Mouse (Mus musculus): ENCODE data around the gene Thoc2. TPM values are rescaled to one million over a fixed set of nuclear protein-coding genes. Genes with fewer than 3 reads are reported as not detected.
"Not testable (repeated sequence)": the region's sequence is repeated elsewhere in the genome, so short reads cannot be mapped to it uniquely, and the experiment has no call there.

The Thoc2 gene
- polyA plus RNA-seq (2011; ENCODE audit: insufficient read depth, insufficient read length, low read depth, missing spikeins): 116 and 128 TPM in 2 replicates

DNA sequence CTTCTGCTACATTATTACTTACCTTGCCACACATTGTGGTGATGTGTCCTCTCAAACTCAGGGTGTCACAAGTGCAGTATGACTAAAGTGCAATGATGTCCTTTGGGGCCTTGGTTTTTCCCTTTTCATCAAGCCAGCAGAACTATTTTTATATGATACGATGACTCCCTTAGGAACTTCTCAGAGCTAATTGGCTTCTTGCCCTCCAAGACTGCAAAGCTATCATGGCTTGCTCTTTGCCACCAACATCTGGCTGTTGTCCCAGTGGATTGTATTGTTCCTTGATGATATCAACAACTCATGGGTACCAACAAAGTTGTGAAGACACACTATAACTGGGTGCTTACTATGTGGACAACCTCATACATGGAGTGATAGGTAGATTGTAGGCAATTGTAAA, at the start of gene Thoc2:
Thoc2 (minus strand) TSS at position 101 of the 400 bp plus-strand sequence.
- TF ChIP-seq EP300 (IDR thresholded peaks at IDR 0.05; ENCODE audit: insufficient read depth, low read depth, low read length): no peak
- TF ChIP-seq CTCF (IDR thresholded peaks at IDR 0.05; ENCODE audit: low read depth, low read length): no peak
- TF ChIP-seq POLR2A (IDR thresholded peaks at IDR 0.05; ENCODE audit: insufficient read depth, low read length): no peak
- Histone ChIP-seq H3K9me3 (replicated peaks; ENCODE audit: control insufficient read depth, insufficient read depth, low read length, poor library complexity, severe bottlenecking) (no peaks in the 10 kb centered on the region), H3K4me1 (ENCODE audit: control insufficient read depth, insufficient read depth, low read length) (peaks cover 1% of the 10 kb centered on the region), H3K36me3 (ENCODE audit: control insufficient read depth, insufficient read depth, low read length, poor library complexity, severe bottlenecking) (no peaks in the 10 kb centered on the region), H3K27me3 (ENCODE audit: control insufficient read depth, insufficient read depth, low read length, poor library complexity, severe bottlenecking) (no peaks in the 10 kb centered on the region), H3K4me3 (ENCODE audit: low read depth, low read length) (no peak within 1 kb of the TSS), H3K9ac (ENCODE audit: low read depth, poor library complexity, severe bottlenecking) (no peak within 1 kb of the TSS), H3K27ac (ENCODE audit: insufficient read depth, low read length) (no peak within 1 kb of the TSS)

DNA sequence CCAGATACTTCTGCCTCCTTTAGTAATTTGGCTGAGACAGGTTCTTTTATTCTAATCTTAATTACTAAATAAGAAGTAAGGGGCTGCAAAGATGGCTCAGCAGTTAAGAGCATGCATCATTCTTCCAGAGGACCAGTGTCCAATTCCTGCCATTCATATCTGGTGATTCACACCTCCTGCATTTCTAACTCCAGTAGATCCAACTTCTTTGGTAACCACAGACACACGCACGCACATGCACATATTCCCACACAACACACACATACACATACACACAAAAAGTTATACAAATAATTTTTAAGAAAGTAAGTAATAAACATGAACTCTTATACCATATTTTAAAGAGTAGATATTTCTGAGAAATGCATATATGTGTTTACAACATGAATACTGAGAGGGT, 49.6 kb upstream of the Thoc2 start:
- Histone ChIP-seq H3K27ac (ENCODE audit: insufficient read depth, low read length) (no peak overlapping the region), H3K9me3 (replicated peaks; ENCODE audit: control insufficient read depth, insufficient read depth, low read length, poor library complexity, severe bottlenecking) (peaks cover 6% of the 10 kb centered on the region; the same call in 1 of the 2 replicates), H3K4me1 (ENCODE audit: control insufficient read depth, insufficient read depth, low read length) (no peaks in the 10 kb centered on the region), H3K27me3 (ENCODE audit: control insufficient read depth, insufficient read depth, low read length, poor library complexity, severe bottlenecking) (no peaks in the 10 kb centered on the region), H3K36me3 (ENCODE audit: control insufficient read depth, insufficient read depth, low read length, poor library complexity, severe bottlenecking) (no peaks in the 10 kb centered on the region), H3K4me3 (ENCODE audit: low read depth, low read length) (no peak overlapping the region), H3K9ac (ENCODE audit: low read depth, poor library complexity, severe bottlenecking) (no peak overlapping the region)
- TF ChIP-seq EP300 (IDR thresholded peaks at IDR 0.05; ENCODE audit: insufficient read depth, low read depth, low read length) (no peak), POLR2A (IDR thresholded peaks at IDR 0.05; ENCODE audit: insufficient read depth, low read length) (no peak), CTCF (IDR thresholded peaks at IDR 0.05; ENCODE audit: low read depth, low read length) (no peak)

DNA sequence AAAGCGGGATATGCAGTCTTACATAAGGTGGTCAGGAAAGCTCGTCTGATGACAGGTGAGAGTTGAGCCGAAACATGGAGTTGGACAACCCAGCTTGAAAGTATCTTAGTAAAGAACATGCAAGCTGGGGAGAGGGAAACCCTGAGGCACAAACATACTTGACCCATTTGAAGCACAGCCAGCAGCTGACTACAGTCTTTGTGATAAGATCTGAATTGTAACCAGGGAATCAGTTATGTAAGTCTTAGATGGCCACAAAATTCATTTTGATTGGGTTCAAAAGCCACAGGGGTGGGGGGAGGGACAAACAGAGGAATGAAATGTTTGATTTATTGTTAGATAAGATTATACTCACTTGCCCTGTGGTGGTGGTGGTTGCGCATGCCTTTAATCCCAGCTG, 48.9 kb upstream of the Thoc2 start:
- Histone ChIP-seq H3K4me3 (ENCODE audit: low read depth, low read length) (no peak overlapping the region), H3K27me3 (ENCODE audit: control insufficient read depth, insufficient read depth, low read length, poor library complexity, severe bottlenecking) (no peaks in the 10 kb centered on the region), H3K36me3 (ENCODE audit: control insufficient read depth, insufficient read depth, low read length, poor library complexity, severe bottlenecking) (no peaks in the 10 kb centered on the region), H3K9me3 (replicated peaks; ENCODE audit: control insufficient read depth, insufficient read depth, low read length, poor library complexity, severe bottlenecking) (peaks cover 5% of the 10 kb centered on the region; the same call in 1 of the 2 replicates), H3K27ac (ENCODE audit: insufficient read depth, low read length) (no peak overlapping the region), H3K9ac (ENCODE audit: low read depth, poor library complexity, severe bottlenecking) (no peak overlapping the region), H3K4me1 (ENCODE audit: control insufficient read depth, insufficient read depth, low read length) (no peaks in the 10 kb centered on the region)
- TF ChIP-seq POLR2A (IDR thresholded peaks at IDR 0.05; ENCODE audit: insufficient read depth, low read length) (no peak), EP300 (IDR thresholded peaks at IDR 0.05; ENCODE audit: insufficient read depth, low read depth, low read length) (no peak), CTCF (IDR thresholded peaks at IDR 0.05; ENCODE audit: low read depth, low read length) (no peak)

DNA sequence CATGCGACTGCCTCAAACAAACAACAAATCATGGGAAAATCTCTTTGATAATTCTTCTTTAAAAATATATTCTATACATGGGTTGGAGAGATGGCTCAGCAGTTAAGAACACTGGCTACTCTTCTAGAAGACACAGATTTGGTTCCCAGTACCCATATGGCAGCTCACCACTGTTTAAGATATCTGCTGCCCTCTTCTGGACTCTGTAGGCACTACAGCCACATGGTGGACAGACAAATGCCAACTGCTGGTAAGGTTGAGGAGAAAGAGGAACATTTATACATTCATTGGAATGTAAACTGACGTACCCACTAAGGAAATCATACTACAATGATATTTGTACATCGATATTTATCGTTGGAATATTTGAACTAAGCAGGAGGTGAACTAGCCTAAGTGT, 36.7 kb upstream of the Thoc2 start:
- TF ChIP-seq EP300 (IDR thresholded peaks at IDR 0.05; ENCODE audit: insufficient read depth, low read depth, low read length) (no peak), CTCF (IDR thresholded peaks at IDR 0.05; ENCODE audit: low read depth, low read length) (peak; percentile 4)
- Histone ChIP-seq H3K27ac (ENCODE audit: insufficient read depth, low read length) (no peak overlapping the region), H3K27me3 (ENCODE audit: control insufficient read depth, insufficient read depth, low read length, poor library complexity, severe bottlenecking) (no peaks in the 10 kb centered on the region), H3K36me3 (ENCODE audit: control insufficient read depth, insufficient read depth, low read length, poor library complexity, severe bottlenecking) (no peaks in the 10 kb centered on the region), H3K4me3 (ENCODE audit: low read depth, low read length) (no peak overlapping the region), H3K9ac (ENCODE audit: low read depth, poor library complexity, severe bottlenecking) (no peak overlapping the region), H3K9me3 (replicated peaks; ENCODE audit: control insufficient read depth, insufficient read depth, low read length, poor library complexity, severe bottlenecking) (no peaks in the 10 kb centered on the region), H3K4me1 (ENCODE audit: control insufficient read depth, insufficient read depth, low read length) (no peaks in the 10 kb centered on the region)

DNA sequence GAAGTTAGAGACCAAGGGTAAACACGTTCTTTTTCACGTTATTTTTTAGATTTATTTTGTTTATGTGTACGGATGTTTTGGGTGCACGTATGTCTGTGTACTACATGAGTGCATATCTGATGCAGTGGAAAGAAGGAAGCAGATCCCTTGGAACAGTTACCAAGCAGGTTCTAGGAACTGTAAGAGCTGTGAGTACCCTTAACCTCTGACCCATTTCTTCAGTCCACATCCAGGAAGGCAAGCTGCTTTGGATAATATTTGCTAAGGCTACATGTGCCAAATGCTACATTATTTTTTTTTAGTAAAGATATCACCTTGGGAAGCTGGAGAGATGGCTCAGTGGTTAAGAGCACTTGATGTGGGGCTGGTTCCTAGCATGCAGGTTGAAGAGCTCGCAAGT, 21.4 kb upstream of the Thoc2 start:
- H3K4me3 ChIP-seq (ENCODE audit: low read depth, low read length): no peak overlapping the region
- no peaks in the 10 kb centered on the region for H3K36me3 ChIP-seq (ENCODE audit: control insufficient read depth, insufficient read depth, low read length, poor library complexity, severe bottlenecking)
- no peak for TF ChIP-seq CTCF (IDR thresholded peaks at IDR 0.05; ENCODE audit: low read depth, low read length)
- TF ChIP-seq POLR2A (IDR thresholded peaks at IDR 0.05; ENCODE audit: insufficient read depth, low read length): no peak
- no peak for TF ChIP-seq EP300 (IDR thresholded peaks at IDR 0.05; ENCODE audit: insufficient read depth, low read depth, low read length)
- no peak overlapping the region for H3K9ac ChIP-seq (ENCODE audit: low read depth, poor library complexity, severe bottlenecking)
- no peaks in the 10 kb centered on the region for H3K9me3 ChIP-seq (replicated peaks; ENCODE audit: control insufficient read depth, insufficient read depth, low read length, poor library complexity, severe bottlenecking)
- no peak overlapping the region for H3K27ac ChIP-seq (ENCODE audit: insufficient read depth, low read length)
- no peaks in the 10 kb centered on the region for H3K4me1 ChIP-seq (ENCODE audit: control insufficient read depth, insufficient read depth, low read length)
- no peaks in the 10 kb centered on the region for H3K27me3 ChIP-seq (ENCODE audit: control insufficient read depth, insufficient read depth, low read length, poor library complexity, severe bottlenecking)

DNA sequence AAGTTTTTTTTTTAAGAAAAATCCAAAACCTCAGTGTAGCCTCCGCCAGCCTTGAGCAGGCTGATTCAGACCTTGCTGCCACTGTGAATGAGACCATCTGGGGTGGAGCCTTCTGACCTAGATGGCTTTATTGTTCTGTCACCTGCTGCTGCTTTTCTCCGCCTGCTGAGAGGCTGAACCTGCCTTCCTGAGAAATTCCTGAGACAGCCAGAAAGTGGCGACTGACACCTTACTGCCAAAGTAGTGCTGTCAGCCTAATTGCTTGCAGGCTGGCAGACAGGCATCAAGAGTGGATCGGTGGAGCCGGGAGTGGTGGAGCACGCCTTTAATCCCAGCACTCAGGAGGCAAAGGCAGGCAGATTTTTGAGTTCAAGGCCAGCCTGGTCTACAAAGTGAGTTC, 11.3 kb upstream of the Thoc2 start:
- H3K27ac ChIP-seq (ENCODE audit: insufficient read depth, low read length); H3K4me1 ChIP-seq (ENCODE audit: control insufficient read depth, insufficient read depth, low read length); H3K36me3 ChIP-seq (ENCODE audit: control insufficient read depth, insufficient read depth, low read length, poor library complexity, severe bottlenecking); H3K9me3 ChIP-seq (replicated peaks; ENCODE audit: control insufficient read depth, insufficient read depth, low read length, poor library complexity, severe bottlenecking); H3K4me3 ChIP-seq (ENCODE audit: low read depth, low read length); H3K9ac ChIP-seq (ENCODE audit: low read depth, poor library complexity, severe bottlenecking); H3K27me3 ChIP-seq (ENCODE audit: control insufficient read depth, insufficient read depth, low read length, poor library complexity, severe bottlenecking): not testable (repeated sequence)

Data from ES-Bruce4 (cell line).